Mouse (Mus musculus): ENCODE results near the gene Ppp1cc. TPM values are rescaled to one million over a fixed set of nuclear protein-coding genes. Genes with fewer than 3 reads are reported as not detected.

The Ppp1cc gene
- polyA plus RNA-seq, 1 experiment from 2014 or later: 248 TPM

- ATAC-seq (ENCODE audit: insufficient number of reproducible peaks, insufficient read depth, low FRiP score, low read depth): no peak
- WGBS: 74% methylated on average over 12 of the region's 12 CpGs
- H3K4me3 ChIP-seq (ENCODE audit: control insufficient read depth in 1 of 2, insufficient read depth in 1 of 2, low read depth in 1 of 2, low read length in 2 of 2): no peak overlapping the region
- H3K27me3 ChIP-seq (ENCODE audit: control insufficient read depth, insufficient read depth, low read length): no peaks in the 10 kb centered on the region
- H3K36me3 ChIP-seq (ENCODE audit: control insufficient read depth, insufficient read depth, low read length): no peaks in the 10 kb centered on the region
- no peaks in the 10 kb centered on the region for H3K4me1 ChIP-seq (ENCODE audit: control insufficient read depth in 2 of 2, insufficient read depth in 2 of 2, low read length in 2 of 2)
- no peak overlapping the region for H3K9ac ChIP-seq (ENCODE audit: low read length)
- H3K4me2 ChIP-seq (ENCODE audit: low read length): no peak overlapping the region
- no peaks in the 10 kb centered on the region for H3K9me3 ChIP-seq (ENCODE audit: control insufficient read depth, low read length)
- no peak overlapping the region for H3K27ac ChIP-seq (replicated peaks in 1 of 2; ENCODE audit: control insufficient read depth in 1 of 2, insufficient read depth in 1 of 2, low read depth in 2 of 2, low read length in 2 of 2)
Measured at GRCm38 (mm10) chr5:122191269-122192063, 33.4 kb downstream of the Ppp1cc start.

DNA sequence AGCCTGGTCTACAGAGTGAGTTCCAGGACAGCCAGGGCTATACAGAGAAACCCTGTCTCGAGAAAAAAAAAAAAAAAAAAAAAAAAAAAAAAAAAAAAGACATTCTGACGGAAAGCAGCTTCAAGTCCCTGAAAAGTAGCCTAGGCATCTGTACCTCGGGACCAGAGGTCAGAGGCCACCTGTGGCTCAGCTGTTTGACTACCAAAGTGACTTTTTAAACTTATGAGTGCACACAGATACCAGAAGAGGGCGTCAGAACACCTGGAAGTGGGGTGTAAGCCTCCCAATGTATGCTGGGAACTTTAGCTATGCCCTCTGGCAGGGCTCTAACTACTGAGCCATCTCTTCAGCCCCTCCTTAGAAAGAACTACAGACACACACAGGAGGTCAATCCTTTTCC is 34.3 kb downstream of the Ppp1cc start:
- ATAC-seq (ENCODE audit: insufficient number of reproducible peaks, insufficient read depth, low FRiP score, low read depth): no peak
- Histone ChIP-seq H3K4me1 (ENCODE audit: control insufficient read depth in 2 of 2, insufficient read depth in 2 of 2, low read length in 2 of 2) (no peaks in the 10 kb centered on the region), H3K4me3 (ENCODE audit: control insufficient read depth in 1 of 2, insufficient read depth in 1 of 2, low read depth in 1 of 2, low read length in 2 of 2) (no peak overlapping the region), H3K36me3 (ENCODE audit: control insufficient read depth, insufficient read depth, low read length) (no peaks in the 10 kb centered on the region), H3K9me3 (ENCODE audit: control insufficient read depth, low read length) (no peaks in the 10 kb centered on the region), H3K9ac (ENCODE audit: low read length) (no peak overlapping the region), H3K4me2 (ENCODE audit: low read length) (no peak overlapping the region), H3K27ac (replicated peaks in 1 of 2; ENCODE audit: control insufficient read depth in 1 of 2, insufficient read depth in 1 of 2, low read depth in 2 of 2, low read length in 2 of 2) (no peak overlapping the region), H3K27me3 (ENCODE audit: control insufficient read depth, insufficient read depth, low read length) (no peaks in the 10 kb centered on the region)
- 37% methylated on average over 3 of the region's 4 CpGs for WGBS

GRCm38 (mm10) chr5:122200872-122201271 is 42.8 kb downstream of the Ppp1cc start:
- H3K4me3 ChIP-seq (ENCODE audit: control insufficient read depth in 1 of 2, insufficient read depth in 1 of 2, low read depth in 1 of 2, low read length in 2 of 2): no peak overlapping the region
- H3K36me3 ChIP-seq (ENCODE audit: control insufficient read depth, insufficient read depth, low read length): no peaks in the 10 kb centered on the region
- WGBS: 87% methylated on average over 4 of the region's 4 CpGs
- H3K4me2 ChIP-seq (ENCODE audit: low read length): no peak overlapping the region
- ATAC-seq (ENCODE audit: insufficient number of reproducible peaks, insufficient read depth, low FRiP score, low read depth): no peak
- H3K9me3 ChIP-seq (ENCODE audit: control insufficient read depth, low read length): no peaks in the 10 kb centered on the region
- no peak overlapping the region for H3K27ac ChIP-seq (replicated peaks in 1 of 2; ENCODE audit: control insufficient read depth in 1 of 2, insufficient read depth in 1 of 2, low read depth in 2 of 2, low read length in 2 of 2)
- no peaks in the 10 kb centered on the region for H3K4me1 ChIP-seq (ENCODE audit: control insufficient read depth in 2 of 2, insufficient read depth in 2 of 2, low read length in 2 of 2)
- no peak overlapping the region for H3K9ac ChIP-seq (ENCODE audit: low read length)
- H3K27me3 ChIP-seq (ENCODE audit: control insufficient read depth, insufficient read depth, low read length): no peaks in the 10 kb centered on the region

DNA sequence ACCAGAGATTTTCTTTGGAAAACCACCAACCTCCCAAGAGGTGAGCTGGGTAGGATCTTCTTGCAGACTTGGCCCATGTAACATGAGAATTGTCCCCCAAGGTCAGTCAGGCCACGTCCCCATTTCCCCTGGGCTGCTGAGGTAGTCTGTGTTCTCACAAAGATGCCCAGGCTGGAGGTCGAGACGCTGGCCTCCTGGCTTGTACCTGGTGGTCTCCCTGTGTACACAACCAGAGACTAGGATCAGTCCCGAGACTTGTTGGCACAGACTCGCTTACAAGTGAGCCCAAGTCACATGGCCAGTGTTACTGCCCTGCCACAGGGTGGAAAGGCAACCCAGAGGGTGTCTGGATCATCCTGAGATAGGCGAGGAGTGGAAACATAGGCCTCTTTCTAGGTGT is 43.8 kb downstream of the Ppp1cc start:
- H3K4me1 ChIP-seq (ENCODE audit: control insufficient read depth in 2 of 2, insufficient read depth in 2 of 2, low read length in 2 of 2): no peaks in the 10 kb centered on the region
- no peak overlapping the region for H3K27ac ChIP-seq (replicated peaks in 1 of 2; ENCODE audit: control insufficient read depth in 1 of 2, insufficient read depth in 1 of 2, low read depth in 2 of 2, low read length in 2 of 2)
- no peak overlapping the region for H3K4me3 ChIP-seq (ENCODE audit: control insufficient read depth in 1 of 2, insufficient read depth in 1 of 2, low read depth in 1 of 2, low read length in 2 of 2)
- H3K4me2 ChIP-seq (ENCODE audit: low read length): no peak overlapping the region
- no peaks in the 10 kb centered on the region for H3K9me3 ChIP-seq (ENCODE audit: control insufficient read depth, low read length)
- H3K27me3 ChIP-seq (ENCODE audit: control insufficient read depth, insufficient read depth, low read length): no peaks in the 10 kb centered on the region
- no peak overlapping the region for H3K9ac ChIP-seq (ENCODE audit: low read length)
- ATAC-seq (ENCODE audit: insufficient number of reproducible peaks, insufficient read depth, low FRiP score, low read depth): no peak
- WGBS: 82% methylated on average over 6 of the region's 6 CpGs
- no peaks in the 10 kb centered on the region for H3K36me3 ChIP-seq (ENCODE audit: control insufficient read depth, insufficient read depth, low read length)

DNA sequence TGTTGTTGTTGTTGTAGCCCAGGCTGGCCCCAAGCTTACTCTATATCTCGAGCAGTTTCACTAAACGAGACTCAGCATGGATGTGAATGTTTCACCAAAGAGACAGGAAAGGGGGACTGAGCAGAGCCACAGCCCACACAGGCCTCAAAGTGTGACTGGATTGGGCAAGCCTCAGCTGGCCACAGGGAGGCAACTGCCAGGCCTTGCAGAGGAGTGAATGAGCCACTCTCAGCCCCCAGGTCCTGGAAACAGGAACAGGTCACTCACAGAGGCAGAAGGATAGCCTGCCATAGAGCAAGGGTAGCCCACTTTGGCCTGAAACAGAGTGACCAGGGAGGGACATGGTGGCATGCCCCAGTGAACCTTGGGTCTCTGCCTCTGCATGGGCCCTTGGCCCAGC is 46.1 kb downstream of the Ppp1cc start:
- no peaks in the 10 kb centered on the region for H3K9me3 ChIP-seq (ENCODE audit: control insufficient read depth, low read length)
- WGBS: 59% methylated on average over 2 of the region's 2 CpGs

DNA sequence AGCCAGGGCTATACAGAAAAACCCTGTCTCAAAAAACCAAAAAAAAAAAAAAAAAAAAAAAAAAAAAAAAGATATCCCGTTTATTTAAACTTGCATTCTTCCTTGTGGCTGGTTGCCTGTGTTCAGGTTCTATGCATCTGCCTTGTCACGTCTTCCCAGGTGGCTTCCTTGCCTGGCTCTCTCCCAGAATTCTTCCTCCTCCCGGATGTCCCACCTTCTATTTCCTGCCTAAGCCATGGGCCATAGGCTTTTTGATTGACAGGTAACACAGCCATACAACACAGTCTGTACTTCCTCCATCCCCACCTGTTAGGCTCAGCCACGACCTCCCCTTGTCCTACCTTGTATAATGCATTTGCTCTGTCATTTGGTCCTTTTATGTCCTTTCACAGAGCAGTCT is 48.4 kb downstream of the Ppp1cc start, which contains the start of gene Hvcn1:
Gene Hvcn1, plus strand, starts transcription at position 330 of the 400 bp plus-strand sequence.
- H3K4me1 ChIP-seq (ENCODE audit: control insufficient read depth in 2 of 2, insufficient read depth in 2 of 2, low read length in 2 of 2): peaks cover 5 to 12% of the 10 kb centered on the region in 2 experiments; a peak in 2 of 4 replicates
- ATAC-seq (ENCODE audit: insufficient number of reproducible peaks, insufficient read depth, low FRiP score, low read depth): no peak
- H3K4me3 ChIP-seq (ENCODE audit: control insufficient read depth in 1 of 2, insufficient read depth in 1 of 2, low read depth in 1 of 2, low read length in 2 of 2): no peak within 1 kb of the TSS
- no peaks in the 10 kb centered on the region for H3K9me3 ChIP-seq (ENCODE audit: control insufficient read depth, low read length)
- no peaks in the 10 kb centered on the region for H3K36me3 ChIP-seq (ENCODE audit: control insufficient read depth, insufficient read depth, low read length)
- no peak within 1 kb of the TSS for H3K9ac ChIP-seq (ENCODE audit: low read length)
- no peaks in the 10 kb centered on the region for H3K27me3 ChIP-seq (ENCODE audit: control insufficient read depth, insufficient read depth, low read length)
- WGBS: 68% methylated on average over 4 of the region's 4 CpGs
- H3K4me2 ChIP-seq (ENCODE audit: low read length): no peak within 1 kb of the TSS
- no peak within 1 kb of the TSS for H3K27ac ChIP-seq (replicated peaks in 1 of 2; ENCODE audit: control insufficient read depth in 1 of 2, insufficient read depth in 1 of 2, low read depth in 2 of 2, low read length in 2 of 2)

More for the DNA sequence above, 46.1 kb downstream of the Ppp1cc start:
- Histone ChIP-seq H3K36me3 (ENCODE audit: control insufficient read depth, insufficient read depth, low read length) (no peaks in the 10 kb centered on the region), H3K27me3 (ENCODE audit: control insufficient read depth, insufficient read depth, low read length) (no peaks in the 10 kb centered on the region), H3K27ac (replicated peaks in 1 of 2; ENCODE audit: control insufficient read depth in 1 of 2, insufficient read depth in 1 of 2, low read depth in 2 of 2, low read length in 2 of 2) (no peak overlapping the region), H3K4me1 (ENCODE audit: control insufficient read depth in 2 of 2, insufficient read depth in 2 of 2, low read length in 2 of 2) (peaks cover 0 to 3% of the 10 kb centered on the region in 2 experiments; a peak in 1 of 4 replicates), H3K4me3 (ENCODE audit: control insufficient read depth in 1 of 2, insufficient read depth in 1 of 2, low read depth in 1 of 2, low read length in 2 of 2) (no peak overlapping the region), H3K4me2 (ENCODE audit: low read length) (no peak overlapping the region), H3K9ac (ENCODE audit: low read length) (no peak overlapping the region)
- no peak for ATAC-seq (ENCODE audit: insufficient number of reproducible peaks, insufficient read depth, low FRiP score, low read depth)

DNA sequence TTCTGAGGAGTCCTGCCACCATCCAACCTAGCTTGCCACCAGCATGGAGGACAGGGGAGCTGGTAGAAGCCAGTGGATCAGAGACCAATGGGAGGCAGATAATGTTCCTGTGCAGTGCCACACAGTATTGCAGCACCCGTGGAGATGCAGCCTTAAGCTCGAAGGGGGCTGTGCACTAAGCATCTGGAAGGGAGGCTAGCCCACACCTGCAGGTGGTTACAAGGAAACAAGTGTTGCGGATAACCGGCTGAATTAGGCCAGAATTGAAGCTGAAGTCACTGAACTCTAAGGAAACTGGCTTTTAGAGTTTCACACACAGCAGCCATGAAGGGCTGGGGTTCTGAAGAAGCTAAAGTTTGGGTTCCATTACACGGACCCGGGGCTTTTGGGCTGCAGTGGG is 50.8 kb downstream of the Ppp1cc start:
- Histone ChIP-seq H3K4me1 (ENCODE audit: control insufficient read depth in 2 of 2, insufficient read depth in 2 of 2, low read length in 2 of 2) (peaks cover 5 to 12% of the 10 kb centered on the region in 2 experiments; a peak in 2 of 4 replicates), H3K9me3 (ENCODE audit: control insufficient read depth, low read length) (no peaks in the 10 kb centered on the region), H3K27me3 (ENCODE audit: control insufficient read depth, insufficient read depth, low read length) (no peaks in the 10 kb centered on the region), H3K27ac (replicated peaks in 1 of 2; ENCODE audit: control insufficient read depth in 1 of 2, insufficient read depth in 1 of 2, low read depth in 2 of 2, low read length in 2 of 2) (no peak overlapping the region), H3K9ac (ENCODE audit: low read length) (peak overlapping the region; percentile 9; the same call in 1 of the 2 replicates), H3K4me2 (ENCODE audit: low read length) (no peak overlapping the region), H3K36me3 (ENCODE audit: control insufficient read depth, insufficient read depth, low read length) (no peaks in the 10 kb centered on the region), H3K4me3 (ENCODE audit: control insufficient read depth in 1 of 2, insufficient read depth in 1 of 2, low read depth in 1 of 2, low read length in 2 of 2) (no peak overlapping the region)
- no peak for ATAC-seq (ENCODE audit: insufficient number of reproducible peaks, insufficient read depth, low FRiP score, low read depth)
- WGBS: 69% methylated on average over 6 of the region's 6 CpGs
